Mouse (Mus musculus) limb, embryonic 15.5 days (tissue): ENCODE measurements at regions not wholly inside any gene's neighbourhood (a gene's known extent, or its start where the extent isn't known, plus 50 kb on each side); places are given as distances from the start of the nearest gene placed in this dataset.

Experiments
- ATAC-seq: fragments of 200-750 bp; cut with Nextera tagmentation; 2 replicates; pipeline ENCODE4 v1.8.0; 2017; ENCODE audit warnings: low read depth, moderate TSS enrichment; ENCODE audit not compliant: insufficient number of reproducible peaks, low FRiP score, low TSS enrichment
- H3K27ac ChIP-seq: fragments of 300-500 bp; sonication (generic); 2 replicates; pipeline ENCODE4 v1.5.1; 2015; ENCODE audit warnings: moderate library complexity, mild to moderate bottlenecking, inconsistent platforms
- H3K27me3 ChIP-seq: fragments of 300-500 bp; sonication (generic); 2 replicates; pipeline ENCODE4 v1.6.1; 2015; ENCODE audit warnings: inconsistent platforms
- H3K36me3 ChIP-seq: fragments of 300-500 bp; sonication (generic); 2 replicates; pipeline ENCODE4 v1.6.1; 2015; ENCODE audit warnings: inconsistent platforms
- H3K4me1 ChIP-seq: fragments of 300-500 bp; sonication (generic); 2 replicates; pipeline ENCODE4 v1.6.1; 2015; ENCODE audit warnings: inconsistent platforms
- H3K4me2 ChIP-seq: fragments of 300-500 bp; sonication (generic); 2 replicates; pipeline ENCODE4 v1.6.1; 2015; ENCODE audit warnings: mild to moderate bottlenecking, inconsistent platforms
- H3K4me3 ChIP-seq: fragments of 300-500 bp; sonication (generic); 2 replicates; pipeline ENCODE4 v1.5.1; 2015; ENCODE audit warnings: mild to moderate bottlenecking, inconsistent platforms
- H3K9ac ChIP-seq: fragments of 300-500 bp; sonication (generic); 2 replicates; pipeline ENCODE4 v1.6.1; 2015; ENCODE audit warnings: inconsistent platforms
- H3K9me3 ChIP-seq: fragments of 300-500 bp; sonication (generic); 2 replicates; pipeline ENCODE4 v1.6.1; 2016; ENCODE audit warnings: inconsistent platforms
- WGBS: fragments of 180-500 bp; shearing (Covaris S2); methylation state at CpG from one replicate; pipeline ENCODE4 v1.1.7; 2015; 5-methylcytosine and 5-hydroxymethylcytosine counted together

DNA sequence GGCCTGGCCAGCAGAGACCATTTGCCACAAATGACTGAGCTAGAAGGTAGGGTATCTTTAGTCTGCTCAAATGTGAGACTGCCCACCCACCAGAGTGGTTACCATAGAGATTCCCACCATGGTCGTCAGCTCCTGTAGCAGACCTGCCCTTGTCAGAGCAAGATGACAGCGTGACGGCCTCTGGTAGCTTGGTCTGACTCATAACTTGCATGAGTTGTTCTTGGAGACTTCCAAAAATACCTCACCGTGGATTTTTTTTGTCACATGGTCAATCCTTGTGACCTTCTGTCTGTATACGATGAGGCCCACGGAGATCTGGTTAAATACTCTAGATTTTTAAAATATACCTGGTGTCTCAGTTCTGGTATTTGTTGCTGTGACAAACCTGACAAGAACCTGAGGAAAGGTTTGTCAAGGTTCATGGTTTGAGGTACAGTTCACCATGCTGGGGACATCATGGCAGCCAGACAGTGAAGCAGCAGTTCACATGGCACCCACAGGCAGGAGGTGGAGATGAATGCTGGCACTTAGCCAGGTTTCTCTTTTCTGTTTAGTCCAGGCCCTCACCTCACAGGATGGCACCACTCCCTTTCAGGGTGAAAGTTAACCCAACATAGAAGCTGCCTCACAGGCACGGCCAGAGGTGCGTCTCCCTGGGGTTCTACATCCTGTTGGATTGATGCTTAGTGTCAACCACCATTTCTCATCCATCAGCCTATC is 91.4 kb upstream of the Ctnnb1 start:
- H3K27ac ChIP-seq: no peak overlapping the region
- H3K4me1 ChIP-seq: no peaks in the 10 kb centered on the region
- H3K27me3 ChIP-seq: no peaks in the 10 kb centered on the region
- no peak overlapping the region for H3K4me2 ChIP-seq
- no peak overlapping the region for H3K9ac ChIP-seq
- 88% methylated on average over 8 of the region's 8 CpGs for WGBS
- no peaks in the 10 kb centered on the region for H3K36me3 ChIP-seq
- no peak overlapping the region for H3K4me3 ChIP-seq
- no peak for ATAC-seq
- no peaks in the 10 kb centered on the region for H3K9me3 ChIP-seq

DNA sequence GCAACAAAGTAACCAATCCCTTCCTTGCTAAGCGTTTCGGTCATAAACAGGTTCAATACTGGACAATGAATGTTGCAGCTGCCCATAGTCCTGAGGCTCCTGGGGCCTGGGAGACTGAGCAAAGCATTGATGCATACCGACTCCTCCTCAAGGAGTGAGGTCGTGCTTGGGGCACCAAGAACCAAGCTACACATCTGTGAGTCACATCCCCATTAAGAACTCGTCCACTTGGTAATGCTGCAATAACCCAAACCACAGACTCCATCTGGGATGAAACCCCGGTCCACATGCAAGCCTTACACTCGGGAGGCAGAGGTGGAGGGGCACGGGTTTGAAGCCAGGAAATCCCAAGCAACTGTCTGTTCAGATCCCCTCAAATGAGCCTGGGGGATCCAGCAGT is 85.3 kb upstream of the Ctnnb1 start:
- Histone ChIP-seq H3K4me3 (no peak overlapping the region), H3K4me1 (no peaks in the 10 kb centered on the region), H3K4me2 (no peak overlapping the region), H3K9ac (no peak overlapping the region), H3K9me3 (no peaks in the 10 kb centered on the region), H3K36me3 (no peaks in the 10 kb centered on the region), H3K27ac (no peak overlapping the region), H3K27me3 (no peaks in the 10 kb centered on the region)
- ATAC-seq: no peak
- 57% methylated on average over 8 of the region's 8 CpGs for WGBS

GRCm38 (mm10) chr9:120845538-120845937 is 83.5 kb upstream of the Ctnnb1 start:
- Histone ChIP-seq H3K4me1 (peaks cover 2% of the 10 kb centered on the region; the same call in 1 of the 2 replicates), H3K4me2 (no peak overlapping the region), H3K4me3 (no peak overlapping the region), H3K36me3 (no peaks in the 10 kb centered on the region), H3K9me3 (no peaks in the 10 kb centered on the region), H3K9ac (no peak overlapping the region), H3K27me3 (no peaks in the 10 kb centered on the region), H3K27ac (no peak overlapping the region)
- 86% methylated on average over 10 of the region's 10 CpGs for WGBS
- ATAC-seq: no peak

GRCm38 (mm10) chr9:120847649-120848048 is 81.4 kb upstream of the Ctnnb1 start:
- Histone ChIP-seq H3K4me2 (no peak overlapping the region), H3K4me3 (no peak overlapping the region), H3K9me3 (no peaks in the 10 kb centered on the region), H3K27ac (no peak overlapping the region), H3K9ac (no peak overlapping the region), H3K27me3 (no peaks in the 10 kb centered on the region), H3K36me3 (no peaks in the 10 kb centered on the region), H3K4me1 (peaks cover 3% of the 10 kb centered on the region; the same call in 1 of the 2 replicates)
- 77% methylated on average over 5 of the region's 5 CpGs for WGBS
- ATAC-seq: no peak

DNA sequence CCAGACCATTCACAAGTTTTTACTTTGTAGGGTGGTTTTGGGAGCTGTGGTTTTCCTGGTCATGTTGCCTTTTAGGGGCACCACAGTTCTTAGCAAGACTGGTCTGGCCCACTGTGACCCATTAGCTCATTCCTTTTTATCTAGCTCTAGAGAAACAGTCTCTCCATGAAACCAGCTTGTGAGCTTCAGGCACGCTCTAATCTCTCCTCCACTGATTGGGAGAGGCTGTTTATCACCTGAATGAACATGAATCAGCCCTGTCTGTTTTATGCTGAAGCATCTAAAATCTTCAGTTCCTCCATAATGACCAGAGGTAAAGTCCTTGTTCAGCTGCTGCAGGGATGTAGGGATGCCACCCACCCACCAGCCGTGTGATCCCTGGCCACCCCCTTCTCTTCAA is 80.1 kb upstream of the Ctnnb1 start:
- ATAC-seq: no peak
- Histone ChIP-seq H3K27ac (no peak overlapping the region), H3K27me3 (no peaks in the 10 kb centered on the region), H3K9ac (no peak overlapping the region), H3K36me3 (no peaks in the 10 kb centered on the region), H3K4me2 (no peak overlapping the region), H3K4me3 (no peak overlapping the region), H3K9me3 (no peaks in the 10 kb centered on the region), H3K4me1 (peaks cover 7% of the 10 kb centered on the region; the same call in 1 of the 2 replicates)
- 79% methylated on average over 2 of the region's 2 CpGs for WGBS

DNA sequence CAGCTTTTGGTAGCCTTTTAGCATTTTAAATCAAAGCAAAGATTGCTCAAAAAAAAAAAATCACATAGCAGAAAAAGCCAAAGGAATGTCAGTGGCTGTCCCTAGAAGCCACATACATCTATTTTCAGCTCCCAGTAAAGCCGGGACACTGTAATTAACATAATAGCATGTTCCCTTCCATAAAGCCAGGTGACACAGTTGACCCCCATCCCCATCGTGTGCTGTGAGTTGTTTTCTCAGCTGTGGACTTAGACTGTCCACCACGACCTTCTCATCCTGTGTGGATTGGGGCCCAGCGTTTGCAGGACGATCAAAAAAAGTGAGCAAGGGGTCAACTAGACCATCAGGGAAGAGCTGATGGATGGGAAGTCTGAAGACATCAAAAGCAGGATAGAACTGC is 78.9 kb upstream of the Ctnnb1 start:
- Histone ChIP-seq H3K4me1 (peaks cover 15% of the 10 kb centered on the region; the same call in 1 of the 2 replicates), H3K4me2 (no peak overlapping the region), H3K4me3 (no peak overlapping the region), H3K27ac (no peak overlapping the region), H3K9me3 (no peaks in the 10 kb centered on the region), H3K9ac (no peak overlapping the region), H3K27me3 (no peaks in the 10 kb centered on the region), H3K36me3 (no peaks in the 10 kb centered on the region)
- WGBS: 54% methylated on average over 5 of the region's 5 CpGs
- no peak for ATAC-seq

GRCm38 (mm10) chr9:120851914-120852313 is 77.1 kb upstream of the Ctnnb1 start:
- Histone ChIP-seq H3K27ac (no peak overlapping the region), H3K4me2 (no peak overlapping the region), H3K4me3 (no peak overlapping the region), H3K4me1 (peaks cover 15% of the 10 kb centered on the region; the same call in 1 of the 2 replicates), H3K27me3 (no peaks in the 10 kb centered on the region), H3K36me3 (no peaks in the 10 kb centered on the region), H3K9ac (no peak overlapping the region), H3K9me3 (no peaks in the 10 kb centered on the region)
- WGBS: 82% methylated on average over 5 of the region's 5 CpGs
- ATAC-seq: no peak

GRCm38 (mm10) chr9:120852572-120852971 is 76.4 kb upstream of the Ctnnb1 start:
- Histone ChIP-seq H3K27me3 (no peaks in the 10 kb centered on the region), H3K9ac (no peak overlapping the region), H3K9me3 (no peaks in the 10 kb centered on the region), H3K27ac (peak overlapping the region; percentile 40), H3K4me3 (no peak overlapping the region), H3K4me1 (peaks cover 15% of the 10 kb centered on the region; the same call in 1 of the 2 replicates), H3K4me2 (no peak overlapping the region), H3K36me3 (no peaks in the 10 kb centered on the region)
- 84% methylated on average over 6 of the region's 6 CpGs for WGBS
- no peak for ATAC-seq

- Histone ChIP-seq H3K9me3 (no peaks in the 10 kb centered on the region), H3K4me2 (no peak overlapping the region), H3K27me3 (no peaks in the 10 kb centered on the region), H3K9ac (no peak overlapping the region), H3K4me1 (peaks cover 15% of the 10 kb centered on the region; the same call in 1 of the 2 replicates), H3K4me3 (no peak overlapping the region), H3K36me3 (no peaks in the 10 kb centered on the region), H3K27ac (peak overlapping the region; percentile 40; the same call in 1 of the 2 replicates)
- ATAC-seq: no peak
- 86% methylated on average over 8 of the region's 8 CpGs for WGBS
Measured at GRCm38 (mm10) chr9:120853032-120853597, 75.9 kb upstream of the Ctnnb1 start.

DNA sequence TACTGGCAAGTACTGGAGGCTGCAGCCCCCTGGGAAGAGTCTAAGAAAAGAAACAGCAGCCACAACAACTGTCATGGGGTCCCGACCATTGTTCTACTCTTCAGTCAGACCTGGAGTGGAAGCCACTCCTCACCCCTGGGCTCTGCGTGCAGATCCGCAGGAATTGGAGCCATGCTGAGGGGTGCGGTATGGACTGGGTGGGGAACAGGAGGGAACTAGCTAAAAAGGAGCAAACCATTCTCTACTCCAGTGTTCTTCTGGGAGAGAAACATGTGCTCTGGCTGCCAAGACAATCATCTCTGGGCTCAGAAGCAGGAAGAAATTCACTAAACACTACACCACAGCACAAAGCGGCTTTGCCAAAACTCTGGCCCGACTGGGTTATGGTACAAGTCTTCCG is 74.7 kb upstream of the Ctnnb1 start:
- H3K27ac ChIP-seq: peak overlapping the region; percentile 38; the same call in 1 of the 2 replicates
- ATAC-seq: no peak
- 65% methylated on average over 7 of the region's 7 CpGs for WGBS
- H3K4me3 ChIP-seq: no peak overlapping the region
- H3K36me3 ChIP-seq: no peaks in the 10 kb centered on the region
- H3K4me2 ChIP-seq: no peak overlapping the region
- peaks cover 15% of the 10 kb centered on the region; the same call in 1 of the 2 replicates for H3K4me1 ChIP-seq
- no peak overlapping the region for H3K9ac ChIP-seq
- no peaks in the 10 kb centered on the region for H3K9me3 ChIP-seq
- H3K27me3 ChIP-seq: no peaks in the 10 kb centered on the region

- no peaks in the 10 kb centered on the region for H3K36me3 ChIP-seq
- WGBS: 57% methylated on average over 3 of the region's 3 CpGs
- peaks cover 13% of the 10 kb centered on the region; the same call in 1 of the 2 replicates for H3K4me1 ChIP-seq
- no peak for ATAC-seq
- H3K27me3 ChIP-seq: no peaks in the 10 kb centered on the region
- H3K9me3 ChIP-seq: no peaks in the 10 kb centered on the region
- H3K4me2 ChIP-seq: no peak overlapping the region
- H3K4me3 ChIP-seq: no peak overlapping the region
- H3K27ac ChIP-seq: no peak overlapping the region
- no peak overlapping the region for H3K9ac ChIP-seq
Measured at GRCm38 (mm10) chr9:120855293-120856050, 73.5 kb upstream of the Ctnnb1 start.
